Mouse (Mus musculus) kidney, embryonic 14.5 days (tissue): ENCODE results near the gene Nup160. TPM values are rescaled to one million over a fixed set of nuclear protein-coding genes. Genes with fewer than 3 reads are reported as not detected.

ENCODE experiments used
- ATAC-seq: fragments of 200-750 bp; cut with Nextera tagmentation; 2 replicates; pipeline ENCODE4 v1.8.0; 2017; ENCODE audit warnings: moderate number of reproducible peaks, mild to moderate bottlenecking, moderate TSS enrichment, moderate library complexity; ENCODE audit not compliant: low FRiP score, low TSS enrichment
- H3K27ac ChIP-seq: fragments of 300-500 bp; sonication (generic); 2 replicates; pipeline ENCODE4 v1.5.1; 2014; ENCODE audit warnings: low read depth, mild to moderate bottlenecking, low read length, moderate library complexity, mixed read lengths
- H3K27me3 ChIP-seq: fragments of 300-500 bp; sonication (generic); 2 replicates; pipeline ENCODE4 v1.6.1; 2014; ENCODE audit warnings: mild to moderate bottlenecking, low read length; ENCODE audit not compliant: control insufficient read depth, insufficient read depth
- H3K36me3 ChIP-seq: fragments of 300-500 bp; sonication (generic); 2 replicates; pipeline ENCODE4 v1.6.1; 2014; ENCODE audit warnings: low read length, mixed read lengths; ENCODE audit not compliant: control insufficient read depth, insufficient read depth
- H3K4me1 ChIP-seq: fragments of 300-500 bp; sonication (generic); 2 replicates; pipeline ENCODE4 v1.6.1; 2014; ENCODE audit warnings: low read length, mixed read lengths; ENCODE audit not compliant: control insufficient read depth, insufficient read depth
- H3K4me2 ChIP-seq: fragments of 300-500 bp; sonication (generic); replicated peaks from 2 replicates; pipeline ENCODE4 v1.6.1; 2014; ENCODE audit warnings: low read depth, mild to moderate bottlenecking, low read length
- H3K4me3 ChIP-seq: fragments of 300-500 bp; sonication (generic); 2 replicates; pipeline ENCODE4 v1.5.1; 2014; ENCODE audit warnings: mild to moderate bottlenecking, low read length
- H3K9ac ChIP-seq: fragments of 300-500 bp; sonication (generic); 2 replicates; pipeline ENCODE4 v1.6.1; 2014; ENCODE audit warnings: low read depth, mild to moderate bottlenecking, low read length, moderate library complexity
- H3K9me3 ChIP-seq: fragments of 300-500 bp; sonication (generic); 2 replicates; pipeline ENCODE4 v1.6.1; 2016; ENCODE audit warnings: low read length; ENCODE audit not compliant: control insufficient read depth
- whole genome bisulfite sequencing: fragments of 180-500 bp; shearing (Covaris S2); extraction: QIAGEN DNeasy Blood & Tissue Kit; methylation state at CpG from one replicate; pipeline ENCODE4 v1.1.7; 2014; 5-methylcytosine and 5-hydroxymethylcytosine counted together
- polyA plus RNA-seq: library from polyadenylated mRNA; unstranded; fragments of >200 nt; fragmentation: Nextera tagmentation; extraction: Ambion mirVana; gene quantifications from 2 replicates; pipeline ENCODE4 v1.2.1, GENCODE M21; 2014

Nup160 gene
- polyA plus RNA-seq, 1 experiment from 2014 or later: 68.0 TPM

DNA sequence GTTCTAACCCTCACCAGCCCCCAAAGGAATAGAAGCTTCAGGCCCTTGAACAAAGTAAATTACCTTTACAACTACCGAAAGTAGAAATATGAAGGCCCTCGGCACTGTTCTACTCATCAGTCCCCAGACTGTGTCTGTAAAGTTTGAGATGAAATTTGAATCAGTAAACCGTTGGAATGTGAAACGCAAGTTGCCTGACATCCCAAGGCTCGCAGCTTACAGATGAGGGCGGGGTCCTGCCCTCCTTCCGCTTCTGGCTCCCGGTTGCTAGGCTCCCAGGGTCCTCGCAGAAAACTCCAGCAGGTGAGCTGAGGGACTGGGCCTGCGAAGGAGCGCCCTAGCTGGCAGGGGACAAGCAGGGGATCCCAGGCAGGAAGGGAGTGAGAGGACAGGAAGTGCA, 105.4 kb downstream of the Nup160 start, which contains the start of gene Agbl2:
TSS of gene Agbl2 (plus strand) at position 270 of the 400 bp plus-strand sequence.
- ATAC-seq: peak; percentile 77
- H3K9me3 ChIP-seq: no peaks in the 10 kb centered on the region
- peak within 1 kb of the TSS; percentile 40 for H3K4me3 ChIP-seq
- 0 out of 2 replicates have a peak, but pooled peaks cover 4% of the 10 kb centered on the region for H3K27me3 ChIP-seq
- H3K9ac ChIP-seq: peak within 1 kb of the TSS; percentile 28
- peaks cover 8% of the 10 kb centered on the region; the same call in 1 of the 2 replicates for H3K4me1 ChIP-seq
- peak within 1 kb of the TSS; percentile 92 for H3K4me2 ChIP-seq
- peaks cover 31% of the 10 kb centered on the region for H3K36me3 ChIP-seq
- no peak within 1 kb of the TSS for H3K27ac ChIP-seq
- 3% methylated on average over 11 of the region's 11 CpGs for WGBS

DNA sequence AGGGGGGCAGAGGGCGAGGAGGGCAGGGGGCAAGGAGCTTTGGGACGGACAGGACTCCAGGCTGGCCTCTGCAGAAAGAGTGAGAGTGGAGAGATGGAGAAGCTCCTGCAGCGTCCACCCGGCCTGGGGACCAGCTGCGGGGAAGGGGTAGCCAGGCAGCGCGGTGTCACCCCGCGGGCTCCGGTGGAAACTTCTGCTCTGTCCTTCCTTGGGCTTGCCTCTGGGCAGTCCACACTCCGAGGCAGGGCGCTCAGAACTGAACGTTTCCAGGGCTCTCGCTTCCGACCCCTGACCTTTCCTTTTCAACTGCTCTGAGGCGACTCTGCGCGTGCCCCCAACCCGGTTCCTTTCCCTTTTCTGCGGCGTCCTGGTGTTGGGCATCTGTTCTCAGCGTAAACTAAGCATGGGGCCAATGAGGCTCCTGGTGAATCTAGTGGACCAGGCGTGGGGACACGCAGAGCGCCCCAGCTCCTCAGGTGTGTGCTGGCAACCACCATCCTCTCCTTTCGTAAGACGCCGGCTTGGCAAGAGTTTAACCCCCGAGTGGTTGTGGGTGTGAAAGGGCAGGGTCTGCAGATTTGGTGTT, 106.0 kb downstream of the Nup160 start:
- Histone ChIP-seq H3K36me3 (peaks cover 25% of the 10 kb centered on the region), H3K4me1 (peaks cover 8% of the 10 kb centered on the region; the same call in 1 of the 2 replicates), H3K4me3 (peak overlapping the region; percentile 40), H3K27me3 (0 out of 2 replicates have a peak, but pooled peaks cover 4% of the 10 kb centered on the region), H3K9me3 (no peaks in the 10 kb centered on the region), H3K9ac (peak overlapping the region; percentile 28), H3K27ac (no peak overlapping the region), H3K4me2 (peak overlapping the region; percentile 92)
- WGBS: 3% methylated on average over 24 of the region's 29 CpGs
- ATAC-seq: peak; percentile 76

Other genes with a start within 250 kb of the Nup160 start
- 7.6 and 10.8 TPM in 2 replicates for gene Ptprj, start 96.6 kb upstream of the Nup160 start, polyA plus RNA-seq
- gene Fnbp4, start 68.2 kb downstream of the Nup160 start, polyA plus RNA-seq: 82.6 and 118 TPM in 2 replicates
- gene Agbl2, start 105.5 kb downstream of the Nup160 start, polyA plus RNA-seq: 0.37 TPM in 2 replicates
- gene Mtch2, start 169.9 kb downstream of the Nup160 start, polyA plus RNA-seq: 249 and 251 TPM in 2 replicates
- gene C1qtnf4, start 208.6 kb downstream of the Nup160 start, polyA plus RNA-seq: 7.7 and 13.2 TPM in 2 replicates
- 37.5 and 43.4 TPM in 2 replicates for gene Kbtbd4, start 227.5 kb downstream of the Nup160 start, polyA plus RNA-seq
- gene Ndufs3, start 227.6 kb downstream of the Nup160 start, polyA plus RNA-seq: 233 and 251 TPM in 2 replicates